Mouse (Mus musculus) kidney, embryonic 16.5 days (tissue): Measurements from ENCODE around the gene Plagl1. TPM values are rescaled to one million over a fixed set of nuclear protein-coding genes. Genes with fewer than 3 reads are reported as not detected.

ENCODE experiments used
- ATAC-seq: fragments of 200-750 bp; cut with Nextera tagmentation; 2 replicates; pipeline ENCODE4 v1.8.0; 2017; ENCODE audit warnings: moderate TSS enrichment; ENCODE audit not compliant: low FRiP score, low TSS enrichment
- H3K27ac ChIP-seq: fragments of 300-500 bp; sonication (generic); 2 replicates; pipeline ENCODE4 v1.5.1; 2014; ENCODE audit warnings: low read length
- H3K27me3 ChIP-seq: fragments of 300-500 bp; sonication (generic); 2 replicates; pipeline ENCODE4 v1.6.1; 2014; ENCODE audit warnings: low read length, control low read depth, mixed read lengths; ENCODE audit not compliant: insufficient read depth
- H3K36me3 ChIP-seq: fragments of 300-500 bp; sonication (generic); 2 replicates; pipeline ENCODE4 v1.6.1; 2014; ENCODE audit warnings: low read length, control low read depth, mixed read lengths; ENCODE audit not compliant: insufficient read depth
- H3K4me1 ChIP-seq: fragments of 300-500 bp; sonication (generic); 2 replicates; pipeline ENCODE4 v1.6.1; 2014; ENCODE audit warnings: low read length, control low read depth, mixed read lengths; ENCODE audit not compliant: insufficient read depth
- H3K4me2 ChIP-seq: fragments of 300-500 bp; sonication (generic); replicated peaks from 2 replicates; pipeline ENCODE4 v1.6.1; 2014; ENCODE audit warnings: low read depth, low read length
- H3K4me3 ChIP-seq: fragments of 300-500 bp; sonication (generic); 2 replicates; pipeline ENCODE4 v1.5.1; 2014; ENCODE audit warnings: mild to moderate bottlenecking, low read length
- H3K9ac ChIP-seq: fragments of 300-500 bp; sonication (generic); replicated peaks from 2 replicates; pipeline ENCODE4 v1.6.1; 2014; ENCODE audit warnings: low read length
- H3K9me3 ChIP-seq: fragments of 300-500 bp; sonication (generic); 2 replicates; pipeline ENCODE4 v1.6.1; 2016; ENCODE audit warnings: low read length, control low read depth
- WGBS: fragments of 180-500 bp; shearing (Covaris S2); extraction: QIAGEN DNeasy Blood & Tissue Kit; methylation state at CpG from one replicate; pipeline ENCODE4 v1.1.7; 2014; 5-methylcytosine and 5-hydroxymethylcytosine counted together
- polyA plus RNA-seq: library from polyadenylated mRNA; unstranded; fragments of >200 nt; fragmentation: Nextera tagmentation; extraction: Ambion mirVana; gene quantifications from 2 replicates; pipeline ENCODE4 v1.2.1, GENCODE M21; 2015

Plagl1 gene
- polyA plus RNA-seq, 1 experiment from 2014 or later, result 83.8 TPM

GRCm38 (mm10) chr10:13177973-13178624, 117.8 kb downstream of the Plagl1 start, which contains the start of gene Zc2hc1b:
Gene Zc2hc1b (minus strand): TSS chr10:13178023.
- Histone ChIP-seq H3K27ac (no peak within 1 kb of the TSS), H3K27me3 (no peaks in the 10 kb centered on the region), H3K4me2 (no peak within 1 kb of the TSS), H3K4me3 (no peak within 1 kb of the TSS), H3K9ac (no peak within 1 kb of the TSS), H3K36me3 (peaks cover 51% of the 10 kb centered on the region), H3K4me1 (0 out of 2 replicates have a peak, but pooled peaks cover 1% of the 10 kb centered on the region), H3K9me3 (no peaks in the 10 kb centered on the region)
- ATAC-seq, result no peak
- WGBS, result 83% methylated on average over 7 of the region's 7 CpGs

GRCm38 (mm10) chr10:13180211-13180610, 119.9 kb downstream of the Plagl1 start:
- Histone ChIP-seq H3K9me3 (no peaks in the 10 kb centered on the region), H3K4me3 (no peak overlapping the region), H3K4me2 (no peak overlapping the region), H3K27ac (no peak overlapping the region), H3K36me3 (peaks cover 63% of the 10 kb centered on the region), H3K9ac (no peak overlapping the region), H3K4me1 (no peaks in the 10 kb centered on the region), H3K27me3 (no peaks in the 10 kb centered on the region)
- 83% methylated on average over 7 of the region's 7 CpGs for WGBS
- no peak for ATAC-seq

Other genes with a start within 250 kb of the Plagl1 start
- gene Utrn, start 191.1 kb upstream of the Plagl1 start, polyA plus RNA-seq, result 76.0 and 88.1 TPM in 2 replicates
- gene Stx11, start 96.2 kb upstream of the Plagl1 start, polyA plus RNA-seq, result 2.3 and 2.4 TPM in 2 replicates
- 35.1 and 38.0 TPM in 2 replicates for gene Sf3b5, start 55.2 kb upstream of the Plagl1 start, polyA plus RNA-seq
- gene Zc2hc1b, start 117.5 kb downstream of the Plagl1 start, polyA plus RNA-seq, result not detected in 2 replicates
- gene Ltv1, start 132.7 kb downstream of the Plagl1 start, polyA plus RNA-seq, result 56.9 and 63.2 TPM in 2 replicates